35 mouse cellular contexts compared by ENCODE assay signal in genomic region chr1:184310185-184310815, GRCm38 (mm10).
DNase-seq lines count a peak whose midpoint lies in the region; ATAC-seq and TF ChIP-seq lines count a peak whose summit lies in the region.
"Had no signal": no experiment of that assay in that cellular context is flagged by ENCODE, and none has a peak within 500 bp of the region (broad histone marks: within the 10 kb centered on the region; RNA-seq: fewer than 3 reads in every experiment).

No protein-coding gene starts in this region.

- H3K4me3 ChIP-seq in heart, embryonic 10.5 days: no peak overlapping the region
- no peak overlapping the region for H3K4me3 ChIP-seq in thymus, adult 2 months (ENCODE audit: control insufficient read depth, insufficient read depth, low read length)
- no peak overlapping the region for H3K4me3 ChIP-seq in limb, embryonic 10.5 days
- H3K4me3 ChIP-seq in hindbrain, embryonic 16.5 days (ENCODE audit: low read length): no peak overlapping the region
- H3K4me3 ChIP-seq: embryonic facial prominence, embryonic 10.5 days; embryonic facial prominence, embryonic 15.5 days; forebrain, embryonic 12.5 days; hindbrain, embryonic 12.5 days; layer of hippocampus, adult 2 months; midbrain, embryonic 10.5 days; myocyte; neural tube, embryonic 13.5 days; stomach, embryonic 15.5 days had no signal

- no peak for TF ChIP-seq CTCF in thymus, adult 2 months (IDR thresholded peaks at IDR 0.05; ENCODE audit: borderline replicate concordance, control insufficient read depth, extremely low read depth, insufficient read depth, low read length, poor library complexity)

- no peak overlapping the region for H3K27ac ChIP-seq in heart, embryonic 10.5 days
- no peak overlapping the region for H3K27ac ChIP-seq in thymus, adult 2 months (ENCODE audit: control insufficient read depth, insufficient read depth, low read length)
- H3K27ac ChIP-seq in limb, embryonic 10.5 days: no peak overlapping the region
- H3K27ac ChIP-seq in hindbrain, embryonic 16.5 days (ENCODE audit: low read depth, low read length): no peak overlapping the region
- H3K27ac ChIP-seq: embryonic facial prominence, embryonic 10.5 days; embryonic facial prominence, embryonic 15.5 days; forebrain, embryonic 12.5 days; hindbrain, embryonic 12.5 days; layer of hippocampus, adult 2 months; liver, embryonic 14.5 days; macrophage; midbrain, embryonic 10.5 days; neural tube, embryonic 13.5 days; stomach, embryonic 15.5 days had no signal

- 0 out of 2 replicates have a peak, but pooled peaks cover 4% of the 10 kb centered on the region for H3K9me3 ChIP-seq in heart, embryonic 10.5 days
- H3K9me3 ChIP-seq in limb, embryonic 10.5 days (replicated peaks): no peaks in the 10 kb centered on the region
- H3K9me3 ChIP-seq in hindbrain, embryonic 16.5 days (ENCODE audit: control insufficient read depth, low read length): no peaks in the 10 kb centered on the region
- H3K9me3 ChIP-seq: embryonic facial prominence, embryonic 10.5 days; embryonic facial prominence, embryonic 15.5 days; forebrain, embryonic 12.5 days; hindbrain, embryonic 12.5 days; midbrain, embryonic 10.5 days; stomach, embryonic 15.5 days had no signal

- no peak overlapping the region for H3K4me2 ChIP-seq in hindbrain, embryonic 16.5 days (ENCODE audit: low read length)
- H3K4me2 ChIP-seq: embryonic facial prominence, embryonic 15.5 days; forebrain, embryonic 12.5 days; heart, embryonic 11.5 days; hindbrain, embryonic 12.5 days; neural tube, embryonic 13.5 days; stomach, embryonic 15.5 days had no signal

- no peak for ATAC-seq in hindbrain, embryonic 16.5 days
- ATAC-seq: forebrain, postnatal 0 days; intestine, postnatal 0 days had no signal

- peak; percentile 83 for DNase-seq in heart, adult 11 months
- DNase-seq in heart, embryonic 10.5 days (ENCODE audit: low spot score): no peak
- DNase-seq in thymus, postnatal 36 days: peak; percentile 2 to 16
- DNase-seq in thymus, adult 2 months: no peak
- peak; percentile 22 for DNase-seq in limb, embryonic 10.5 days (ENCODE audit: low spot score)
- no peak for DNase-seq in right cerebral cortex, adult 18-20 months
- DNase-seq: adrenal gland, postnatal 36 days; cerebellum, adult 18-20 months; cerebellum, postnatal 10 days; forebrain, postnatal 0 days; heart, postnatal 36 days; kidney, adult 9 months; kidney, postnatal 14 days; layer of hippocampus, postnatal 36 days; liver; lung, adult 2 months; lung, postnatal 10 days; right cerebral cortex, postnatal 14 days; thymus, adult 18-20 months; thymus, postnatal 4 days had no signal

- H3K27me3 ChIP-seq in heart, embryonic 10.5 days (ENCODE audit: insufficient read depth, poor library complexity, severe bottlenecking): no peaks in the 10 kb centered on the region
- H3K27me3 ChIP-seq in thymus, adult 2 months (ENCODE audit: control insufficient read depth, insufficient read depth, low read length): no peaks in the 10 kb centered on the region
- H3K27me3 ChIP-seq in limb, embryonic 10.5 days (ENCODE audit: low read depth, poor library complexity, severe bottlenecking): no peaks in the 10 kb centered on the region
- H3K27me3 ChIP-seq in hindbrain, embryonic 16.5 days (replicated peaks; ENCODE audit: control insufficient read depth, insufficient read depth, low read length): no peaks in the 10 kb centered on the region
- H3K27me3 ChIP-seq: CH12.LX; embryonic facial prominence, embryonic 15.5 days; forebrain, embryonic 12.5 days; hindbrain, embryonic 12.5 days; neural tube, embryonic 13.5 days; stomach, embryonic 15.5 days had no signal

- H3K9ac ChIP-seq in hindbrain, embryonic 16.5 days (ENCODE audit: low read depth, low read length): no peak overlapping the region
- H3K9ac ChIP-seq: embryonic facial prominence, embryonic 15.5 days; forebrain, embryonic 12.5 days; forebrain, postnatal 0 days; hindbrain, embryonic 12.5 days; liver, embryonic 14.5 days; neural tube, embryonic 13.5 days; stomach, embryonic 15.5 days had no signal

- no peaks in the 10 kb centered on the region for H3K4me1 ChIP-seq in heart, embryonic 10.5 days
- no peaks in the 10 kb centered on the region; the same call in 1 of the 2 replicates for H3K4me1 ChIP-seq in thymus, adult 2 months (replicated peaks; ENCODE audit: control insufficient read depth, insufficient read depth, low read length)
- peaks cover 8% of the 10 kb centered on the region; the same call in 1 of the 2 replicates for H3K4me1 ChIP-seq in limb, embryonic 10.5 days
- no peaks in the 10 kb centered on the region for H3K4me1 ChIP-seq in hindbrain, embryonic 16.5 days (ENCODE audit: control insufficient read depth, insufficient read depth, low read depth, low read length)
- H3K4me1 ChIP-seq: forebrain, embryonic 12.5 days; hindbrain, embryonic 12.5 days; midbrain, embryonic 10.5 days; neural tube, embryonic 13.5 days; stomach, embryonic 15.5 days had no signal

- 86% methylated on average over 19 of the region's 19 CpGs for WGBS in heart, embryonic 10.5 days
- WGBS in thymus, adult 2 months: 75% methylated on average over 19 of the region's 19 CpGs
- 91% methylated on average over 19 of the region's 19 CpGs for WGBS in limb, embryonic 10.5 days
- WGBS in hindbrain, embryonic 16.5 days: 91% methylated on average over 19 of the region's 19 CpGs

- no peaks in the 10 kb centered on the region for H3K36me3 ChIP-seq in heart, embryonic 10.5 days
- H3K36me3 ChIP-seq in thymus, adult 2 months (ENCODE audit: control insufficient read depth, insufficient read depth, low read length): no peaks in the 10 kb centered on the region
- no peaks in the 10 kb centered on the region for H3K36me3 ChIP-seq in limb, embryonic 10.5 days
- no peaks in the 10 kb centered on the region for H3K36me3 ChIP-seq in hindbrain, embryonic 16.5 days (ENCODE audit: control insufficient read depth, insufficient read depth, low read length)
- H3K36me3 ChIP-seq: embryonic facial prominence, embryonic 10.5 days; embryonic facial prominence, embryonic 15.5 days; forebrain, embryonic 12.5 days; hindbrain, embryonic 12.5 days; midbrain, embryonic 10.5 days; neural tube, embryonic 13.5 days; stomach, embryonic 15.5 days had no signal

- TF ChIP-seq POLR2A in thymus, adult 2 months (IDR thresholded peaks at IDR 0.05; ENCODE audit: control insufficient read depth, extremely low read depth, insufficient read depth, low read length, poor library complexity): no peak

Comparison
In these comparisons a context has a peak if more than half of its experiments do, and no peak if none do; other contexts are left out.
1. DNase-seq: peak in heart, adult 11 months (single experiment), thymus, postnatal 36 days (2 of 2) and limb, embryonic 10.5 days (single experiment); none in heart, embryonic 10.5 days (single experiment), thymus, adult 2 months (single experiment) and right cerebral cortex, adult 18-20 months (single experiment).